Mouse (Mus musculus): ENCODE measurements at regions not wholly inside any gene's neighbourhood (a gene's known extent, or its start where the extent isn't known, plus 50 kb on each side); places are given as distances from the start of the nearest gene placed in this dataset.
A peak's percentile ranks its signal among the peaks of the same experiment; 100 is the strongest.

- DNase-seq (ENCODE audit: low spot score) (no peak), ATAC-seq (no peak)
- Histone ChIP-seq H3K4me3 (ENCODE audit: low read depth, low read length) (no peak overlapping the region), H3K9me3 (replicated peaks; ENCODE audit: control insufficient read depth, low read length) (no peaks in the 10 kb centered on the region), H3K4me2 (ENCODE audit: low read length) (no peak overlapping the region), H3K36me3 (ENCODE audit: control insufficient read depth, insufficient read depth, low read length) (no peaks in the 10 kb centered on the region), H3K9ac (ENCODE audit: low read length) (no peak overlapping the region), H3K27ac (ENCODE audit: low read depth, low read length) (no peak overlapping the region), H3K27me3 (replicated peaks; ENCODE audit: control insufficient read depth, insufficient read depth, low read length) (no peaks in the 10 kb centered on the region), H3K4me1 (ENCODE audit: control insufficient read depth, insufficient read depth, low read length) (no peaks in the 10 kb centered on the region)
- WGBS, result 50% methylated on average over 5 of the region's 5 CpGs
Measured at GRCm38 (mm10) chr10:44716612-44717011, 188.3 kb upstream of the Prdm1 start.

- DNase-seq (ENCODE audit: low spot score), result no peak
- Histone ChIP-seq H3K27ac (ENCODE audit: low read depth, low read length) (no peak overlapping the region), H3K27me3 (replicated peaks; ENCODE audit: control insufficient read depth, insufficient read depth, low read length) (no peaks in the 10 kb centered on the region)
Measured at GRCm38 (mm10) chr10:44715902-44716301, 187.6 kb upstream of the Prdm1 start.

DNA sequence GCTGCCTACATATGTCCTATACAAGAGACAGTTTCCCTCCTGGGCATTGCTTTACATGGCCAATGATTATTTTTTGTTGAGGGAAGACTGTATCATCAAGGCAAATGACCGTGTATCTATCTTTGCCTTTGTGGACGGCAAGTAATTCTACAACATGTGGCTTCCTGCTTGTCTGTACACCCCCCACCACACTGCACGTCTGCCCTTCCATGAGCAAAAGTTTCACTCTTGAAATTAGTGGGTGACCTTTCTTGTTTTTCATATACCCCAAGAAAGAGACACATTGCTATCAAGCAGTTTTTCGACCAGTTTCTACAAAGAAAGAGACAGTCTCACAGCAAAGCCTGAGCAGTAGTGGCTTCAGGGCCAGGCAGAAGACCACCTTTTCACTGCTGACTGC is 180.5 kb upstream of the Prdm1 start:
- H3K4me3 ChIP-seq (ENCODE audit: low read depth, low read length), result no peak overlapping the region
- ATAC-seq, result no peak
- 89% methylated on average over 4 of the region's 4 CpGs for WGBS
- no peak overlapping the region for H3K4me2 ChIP-seq (ENCODE audit: low read length)
- H3K36me3 ChIP-seq (ENCODE audit: control insufficient read depth, insufficient read depth, low read length), result no peaks in the 10 kb centered on the region
- no peaks in the 10 kb centered on the region for H3K4me1 ChIP-seq (ENCODE audit: control insufficient read depth, insufficient read depth, low read length)
- H3K27ac ChIP-seq (ENCODE audit: low read depth, low read length), result no peak overlapping the region
- H3K27me3 ChIP-seq (replicated peaks; ENCODE audit: control insufficient read depth, insufficient read depth, low read length), result no peaks in the 10 kb centered on the region
- no peak overlapping the region for H3K9ac ChIP-seq (ENCODE audit: low read length)
- H3K9me3 ChIP-seq (replicated peaks; ENCODE audit: control insufficient read depth, low read length), result no peaks in the 10 kb centered on the region
- no peak for DNase-seq (ENCODE audit: low spot score)

More at GRCm38 (mm10) chr10:44715902-44716301, 187.6 kb upstream of the Prdm1 start:
- Histone ChIP-seq H3K4me2 (ENCODE audit: low read length) (no peak overlapping the region), H3K4me1 (ENCODE audit: control insufficient read depth, insufficient read depth, low read length) (no peaks in the 10 kb centered on the region), H3K9me3 (replicated peaks; ENCODE audit: control insufficient read depth, low read length) (no peaks in the 10 kb centered on the region), H3K4me3 (ENCODE audit: low read depth, low read length) (no peak overlapping the region), H3K9ac (ENCODE audit: low read length) (no peak overlapping the region), H3K36me3 (ENCODE audit: control insufficient read depth, insufficient read depth, low read length) (no peaks in the 10 kb centered on the region)
- no peak for ATAC-seq

- no peak overlapping the region for H3K27ac ChIP-seq (ENCODE audit: low read depth, low read length)
- no peaks in the 10 kb centered on the region for H3K36me3 ChIP-seq (ENCODE audit: control insufficient read depth, insufficient read depth, low read length)
- H3K27me3 ChIP-seq (replicated peaks; ENCODE audit: control insufficient read depth, insufficient read depth, low read length), result no peaks in the 10 kb centered on the region
- H3K4me1 ChIP-seq (ENCODE audit: control insufficient read depth, insufficient read depth, low read length), result no peaks in the 10 kb centered on the region
- no peak overlapping the region for H3K9ac ChIP-seq (ENCODE audit: low read length)
- no peak overlapping the region for H3K4me2 ChIP-seq (ENCODE audit: low read length)
- no peak for ATAC-seq
- 83% methylated on average over 3 of the region's 3 CpGs for WGBS
- no peak overlapping the region for H3K4me3 ChIP-seq (ENCODE audit: low read depth, low read length)
- no peaks in the 10 kb centered on the region for H3K9me3 ChIP-seq (replicated peaks; ENCODE audit: control insufficient read depth, low read length)
- DNase-seq (ENCODE audit: low spot score), result no peak
Measured at GRCm38 (mm10) chr10:44704143-44704542, 175.8 kb upstream of the Prdm1 start.

GRCm38 (mm10) chr10:44702108-44702507 is 173.8 kb upstream of the Prdm1 start:
- H3K4me2 ChIP-seq (ENCODE audit: low read length), result no peak overlapping the region
- H3K36me3 ChIP-seq (ENCODE audit: control insufficient read depth, insufficient read depth, low read length), result no peaks in the 10 kb centered on the region
- no peaks in the 10 kb centered on the region for H3K9me3 ChIP-seq (replicated peaks; ENCODE audit: control insufficient read depth, low read length)
- H3K27ac ChIP-seq (ENCODE audit: low read depth, low read length), result no peak overlapping the region
- WGBS, result 81% methylated on average over 5 of the region's 5 CpGs
- no peaks in the 10 kb centered on the region for H3K4me1 ChIP-seq (ENCODE audit: control insufficient read depth, insufficient read depth, low read length)
- H3K9ac ChIP-seq (ENCODE audit: low read length), result no peak overlapping the region
- H3K4me3 ChIP-seq (ENCODE audit: low read depth, low read length), result no peak overlapping the region
- no peak for ATAC-seq
- DNase-seq (ENCODE audit: low spot score), result no peak
- H3K27me3 ChIP-seq (replicated peaks; ENCODE audit: control insufficient read depth, insufficient read depth, low read length), result no peaks in the 10 kb centered on the region

DNA sequence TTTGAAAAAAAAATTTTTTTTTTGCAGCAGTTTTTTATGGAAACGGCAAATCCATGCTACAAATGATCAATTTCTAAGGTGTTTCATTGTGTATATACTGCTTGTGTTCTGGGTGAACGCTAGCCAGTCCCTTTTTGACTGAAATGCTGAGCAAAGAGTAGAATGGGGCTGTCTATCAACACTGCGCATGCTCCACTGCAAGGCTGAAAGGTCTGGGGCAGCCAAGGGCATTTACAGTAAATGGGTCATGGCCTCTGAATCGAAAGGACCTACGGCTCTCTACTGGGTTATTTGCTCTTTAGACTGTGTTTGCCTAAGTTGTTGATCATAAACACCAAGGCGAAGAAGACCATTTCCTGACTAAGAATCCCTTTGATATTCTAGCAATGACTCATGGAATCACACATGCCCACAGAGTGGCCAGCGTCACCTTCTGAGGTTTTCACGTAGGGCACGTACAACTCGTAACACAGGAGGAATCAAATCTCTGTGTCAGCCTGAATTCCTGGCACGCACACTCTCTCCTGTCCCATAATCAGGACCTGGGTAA is 171.8 kb upstream of the Prdm1 start:
- Histone ChIP-seq H3K27me3 (replicated peaks; ENCODE audit: control insufficient read depth, insufficient read depth, low read length) (no peaks in the 10 kb centered on the region), H3K9ac (ENCODE audit: low read length) (no peak overlapping the region), H3K4me1 (ENCODE audit: control insufficient read depth, insufficient read depth, low read length) (no peaks in the 10 kb centered on the region), H3K4me3 (ENCODE audit: low read depth, low read length) (no peak overlapping the region), H3K9me3 (replicated peaks; ENCODE audit: control insufficient read depth, low read length) (no peaks in the 10 kb centered on the region), H3K27ac (ENCODE audit: low read depth, low read length) (no peak overlapping the region), H3K4me2 (ENCODE audit: low read length) (no peak overlapping the region), H3K36me3 (ENCODE audit: control insufficient read depth, insufficient read depth, low read length) (no peaks in the 10 kb centered on the region)
- no peak for DNase-seq (ENCODE audit: low spot score)
- no peak for ATAC-seq
- whole genome bisulfite sequencing, result 88% methylated on average over 11 of the region's 11 CpGs

DNA sequence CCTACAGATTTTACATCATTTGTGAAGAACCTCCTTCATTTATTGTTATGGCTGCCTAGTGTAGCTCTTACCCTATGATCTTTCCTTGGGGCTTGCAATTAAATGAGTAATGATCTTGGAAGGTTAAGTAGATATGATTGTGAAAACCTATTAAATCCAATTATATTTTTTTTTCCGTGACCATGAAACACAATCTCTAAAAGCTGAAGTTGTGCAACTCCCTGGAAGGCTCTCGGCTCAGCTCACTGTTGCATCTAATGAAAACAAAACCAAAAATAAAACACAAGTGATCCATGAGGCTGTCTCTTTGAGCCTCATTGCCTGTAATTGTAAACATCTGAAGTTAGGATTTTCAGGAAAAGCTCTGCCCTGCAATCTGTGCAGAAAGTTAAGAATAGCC is 169.7 kb upstream of the Prdm1 start:
- WGBS, result 83% methylated on average over 2 of the region's 2 CpGs
- ATAC-seq, result no peak
- no peak overlapping the region for H3K27ac ChIP-seq (ENCODE audit: low read depth, low read length)
- no peaks in the 10 kb centered on the region for H3K9me3 ChIP-seq (replicated peaks; ENCODE audit: control insufficient read depth, low read length)
- H3K27me3 ChIP-seq (replicated peaks; ENCODE audit: control insufficient read depth, insufficient read depth, low read length), result no peaks in the 10 kb centered on the region
- no peak overlapping the region for H3K4me2 ChIP-seq (ENCODE audit: low read length)
- H3K36me3 ChIP-seq (ENCODE audit: control insufficient read depth, insufficient read depth, low read length), result no peaks in the 10 kb centered on the region
- H3K9ac ChIP-seq (ENCODE audit: low read length), result no peak overlapping the region
- no peak overlapping the region for H3K4me3 ChIP-seq (ENCODE audit: low read depth, low read length)
- no peak for DNase-seq (ENCODE audit: low spot score)
- no peaks in the 10 kb centered on the region for H3K4me1 ChIP-seq (ENCODE audit: control insufficient read depth, insufficient read depth, low read length)

- DNase-seq (ENCODE audit: low spot score) (peak; percentile 2), ATAC-seq (no peak)
- Histone ChIP-seq H3K4me3 (ENCODE audit: low read depth, low read length) (no peak overlapping the region), H3K36me3 (ENCODE audit: control insufficient read depth, insufficient read depth, low read length) (no peaks in the 10 kb centered on the region), H3K27ac (ENCODE audit: low read depth, low read length) (no peak overlapping the region), H3K4me2 (ENCODE audit: low read length) (no peak overlapping the region), H3K9ac (ENCODE audit: low read length) (no peak overlapping the region), H3K27me3 (replicated peaks; ENCODE audit: control insufficient read depth, insufficient read depth, low read length) (no peaks in the 10 kb centered on the region), H3K9me3 (replicated peaks; ENCODE audit: control insufficient read depth, low read length) (no peaks in the 10 kb centered on the region), H3K4me1 (ENCODE audit: control insufficient read depth, insufficient read depth, low read length) (no peaks in the 10 kb centered on the region)
- WGBS, result 9% methylated on average over 2 of the region's 2 CpGs
Measured at GRCm38 (mm10) chr10:44696973-44697372, 168.7 kb upstream of the Prdm1 start.

DNA sequence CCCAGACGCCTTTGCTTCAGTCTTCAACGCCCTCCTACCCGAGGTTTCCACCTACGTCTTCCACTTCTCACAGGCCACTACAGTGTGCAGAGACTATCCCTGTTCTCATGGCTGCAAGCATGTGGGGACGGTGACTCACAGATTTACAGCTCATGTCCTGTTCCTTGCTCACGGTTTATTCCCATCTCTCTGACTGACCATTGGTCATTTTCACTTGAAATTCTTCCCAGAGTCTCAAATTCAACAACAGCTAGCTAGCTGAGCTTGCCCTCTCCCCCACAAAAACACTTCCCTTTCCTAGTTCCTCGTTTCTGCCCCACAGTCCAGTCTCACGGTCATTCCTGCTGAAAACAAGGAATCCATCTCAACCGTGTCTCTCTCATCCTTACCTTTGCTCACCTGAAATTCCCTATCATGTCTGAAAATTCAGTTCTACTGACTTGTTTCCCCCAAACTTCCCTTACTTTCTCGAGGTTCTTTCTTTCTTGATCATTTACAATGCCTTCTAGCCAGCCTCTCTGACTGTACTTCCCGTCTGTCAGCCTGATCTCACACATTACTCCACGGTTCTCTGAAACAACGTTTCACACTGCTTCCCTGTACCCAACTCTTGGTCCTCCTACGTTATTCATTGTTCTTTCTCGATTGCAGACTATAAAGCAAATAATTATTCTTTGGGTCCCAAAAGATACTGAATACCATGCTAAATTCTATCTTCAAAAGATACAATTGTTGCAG is 163.5 kb upstream of the Prdm1 start:
- 82% methylated on average over 15 of the region's 15 CpGs for WGBS

More for the DNA sequence above, 163.5 kb upstream of the Prdm1 start:
- Histone ChIP-seq H3K4me3 (ENCODE audit: low read depth, low read length) (no peak overlapping the region), H3K27ac (ENCODE audit: low read depth, low read length) (no peak overlapping the region), H3K36me3 (ENCODE audit: control insufficient read depth, insufficient read depth, low read length) (no peaks in the 10 kb centered on the region), H3K9me3 (replicated peaks; ENCODE audit: control insufficient read depth, low read length) (no peaks in the 10 kb centered on the region), H3K4me1 (ENCODE audit: control insufficient read depth, insufficient read depth, low read length) (no peaks in the 10 kb centered on the region), H3K4me2 (ENCODE audit: low read length) (no peak overlapping the region), H3K27me3 (replicated peaks; ENCODE audit: control insufficient read depth, insufficient read depth, low read length) (no peaks in the 10 kb centered on the region), H3K9ac (ENCODE audit: low read length) (no peak overlapping the region)
- ATAC-seq (no peak), DNase-seq (ENCODE audit: low spot score) (no peak)

Measured in forebrain, embryonic 14.5 days (tissue).